Mouse (Mus musculus) G1E (cell line): ENCODE data around the gene Prm3. TPM values are rescaled to one million over a fixed set of nuclear protein-coding genes. Genes with fewer than 3 reads are reported as not detected.

Experiments used
- ATAC-seq: 2 replicates; pipeline ENCODE4 v1.8.0; 2016; ENCODE audit warnings: mild to moderate bottlenecking; ENCODE audit not compliant: insufficient number of reproducible peaks, poor library complexity, low FRiP score, severe bottlenecking; ENCODE audit errors: extremely low read depth
- DNase-seq: peaks from one replicate; pipeline ENCODE4 v3.0.0; 2012; ENCODE audit warnings: low spot score
- H3K27me3 ChIP-seq: 2 replicates; pipeline ENCODE4 v1.6.1; 2012; ENCODE audit warnings: mild to moderate bottlenecking, low read length, inconsistent platforms; ENCODE audit not compliant: insufficient read depth
- H3K36me3 ChIP-seq: replicated peaks from 2 replicates; pipeline ENCODE3; 2012; ENCODE audit warnings: mild to moderate bottlenecking, inconsistent platforms
- H3K4me1 ChIP-seq: 2 replicates; pipeline ENCODE4 v1.6.1; 2012; ENCODE audit warnings: low read depth, low read length, inconsistent platforms, mixed read lengths; ENCODE audit not compliant: insufficient read depth
- H3K4me3 ChIP-seq: 2 replicates; pipeline ENCODE4 v1.5.1; 2012; ENCODE audit warnings: low read depth, mild to moderate bottlenecking, inconsistent platforms, low read length, moderate library complexity, mixed read lengths
- H3K9me3 ChIP-seq: replicated peaks from 2 replicates; pipeline ENCODE4 v1.6.1; 2012; ENCODE audit warnings: inconsistent platforms
- CTCF ChIP-seq: IDR thresholded peaks from 2 replicates; pipeline ENCODE4 v1.5.1; 2012; ENCODE audit warnings: low read depth, low read length, inconsistent platforms, mixed read lengths
- GATA1 ChIP-seq: IDR thresholded peaks from 2 replicates; pipeline ENCODE4 v1.6.1; 2012; ENCODE audit warnings: borderline replicate concordance, low read length, inconsistent platforms, mixed read lengths
- GATA2 ChIP-seq: IDR thresholded peaks from 2 replicates; pipeline ENCODE4 v1.6.1; 2012; ENCODE audit warnings: low read depth, low read length, inconsistent platforms, borderline replicate concordance
- POLR2AphosphoS5 ChIP-seq: IDR thresholded peaks from 2 replicates; pipeline ENCODE4 v1.6.1; 2012; ENCODE audit warnings: low read depth, low read length, inconsistent platforms; ENCODE audit not compliant: insufficient replicate concordance
- TAL1 ChIP-seq: conservative IDR thresholded peaks from 2 replicates; pipeline ENCODE4 v1.6.1; 2012; ENCODE audit warnings: low read depth, low read length, inconsistent platforms, mixed read lengths
- polyA plus RNA-seq: library from polyadenylated mRNA; stranded (reverse); fragments of >175 nt; gene quantifications from 2 replicates; pipeline ENCODE4 v1.2.3, GENCODE M21; 2012
- total RNA-seq, 2 experiments: library from RNA; stranded (forward) in 1 of 2; stranded (reverse) in 1 of 2; fragments of 200-1000 nt in 1 of 2; fragments of >200 nt in 1 of 2; fragmentation: Nextera tagmentation in 1 of 2; gene quantifications; 2 replicates each; pipeline ENCODE4 v1.2.3; 2014 to 2017

The Prm3 gene
- total and polyA plus RNA-seq, 3 experiments = not detected

DNA sequence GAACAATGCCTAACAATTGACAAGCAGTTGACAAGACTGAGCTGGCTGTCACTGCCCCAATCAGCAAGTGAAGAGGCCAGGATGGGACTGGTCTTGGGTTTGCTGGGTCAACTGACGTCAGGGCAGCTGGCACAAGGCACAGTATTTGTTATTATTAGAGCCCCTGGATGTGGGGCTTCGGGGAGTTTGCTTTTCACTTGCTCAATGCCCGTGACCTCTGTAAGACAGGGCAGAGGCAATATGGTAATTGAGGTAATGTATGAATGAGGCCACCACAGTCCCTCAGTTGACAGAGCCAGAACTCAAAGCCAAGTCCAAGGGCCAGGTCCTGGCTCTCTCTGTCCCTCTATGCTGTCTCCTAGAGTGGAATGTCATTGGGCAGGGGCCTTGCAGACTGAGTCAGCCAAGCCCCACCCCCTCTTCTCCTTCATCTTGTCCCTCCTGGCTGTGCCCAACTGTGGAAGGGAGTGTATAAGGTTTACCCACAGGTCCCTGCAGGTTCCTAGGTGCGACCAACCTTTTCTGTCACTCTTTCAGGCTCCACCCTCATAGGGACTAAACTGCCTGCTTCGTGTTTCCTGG lies 13.0 kb downstream of the Prm3 start:
- H3K4me1 ChIP-seq = peaks cover 94% of the 10 kb centered on the region
- H3K4me3 ChIP-seq = no peak overlapping the region
- no peaks in the 10 kb centered on the region for H3K9me3 ChIP-seq
- no peak for DNase-seq
- TF ChIP-seq TAL1 (no peak), CTCF (no peak), GATA2 (no peak), POLR2AphosphoS5 (no peak), GATA1 (no peak)
- H3K27me3 ChIP-seq = no peaks in the 10 kb centered on the region
- no peak for ATAC-seq
- peaks cover 21% of the 10 kb centered on the region for H3K36me3 ChIP-seq

DNA sequence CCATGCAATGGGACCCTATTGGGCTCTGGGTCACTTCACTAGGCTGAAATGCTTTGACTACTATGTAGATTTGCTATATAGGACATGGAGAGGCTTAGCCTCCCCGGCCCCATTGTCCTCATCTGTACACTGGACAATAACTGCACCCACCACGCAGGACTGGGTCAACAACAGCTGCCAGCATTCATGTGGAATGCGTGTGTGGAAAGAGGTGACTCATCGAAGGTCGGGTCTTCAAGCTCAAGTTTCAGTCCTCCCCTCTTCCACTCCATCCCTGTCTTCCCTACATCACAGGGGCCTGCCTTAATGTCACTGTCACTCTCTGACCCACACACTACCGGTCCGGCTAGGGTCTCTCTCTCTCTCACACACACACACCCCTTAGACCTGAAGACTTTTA lies 14.4 kb downstream of the Prm3 start:
- Histone ChIP-seq H3K27me3 (no peaks in the 10 kb centered on the region), H3K4me1 (peaks cover 94% of the 10 kb centered on the region), H3K4me3 (no peak overlapping the region), H3K36me3 (peaks cover 9% of the 10 kb centered on the region), H3K9me3 (no peaks in the 10 kb centered on the region)
- TF ChIP-seq CTCF (no peak), TAL1 (no peak), POLR2AphosphoS5 (no peak), GATA1 (no peak), GATA2 (no peak)
- ATAC-seq = no peak
- no peak for DNase-seq

DNA sequence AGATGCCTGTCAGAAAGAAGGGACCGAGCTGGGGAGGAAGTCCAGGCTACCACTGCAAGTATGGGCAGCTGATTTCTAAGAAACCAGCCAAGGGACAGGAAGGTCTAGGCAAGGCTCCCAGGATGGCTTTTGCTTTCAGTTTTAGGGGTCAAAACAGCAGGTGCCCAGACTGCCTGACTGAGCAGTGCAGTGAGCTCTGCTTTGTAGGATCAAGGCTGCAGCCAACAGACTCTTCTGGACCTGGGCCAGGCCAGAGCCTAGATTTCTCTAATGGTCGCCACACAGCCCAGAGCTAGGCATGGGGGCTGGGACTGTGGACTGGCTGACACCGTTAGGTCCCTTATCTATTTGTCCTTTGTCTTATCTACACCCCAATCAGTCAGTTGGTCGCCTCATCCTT lies 16.0 kb downstream of the Prm3 start:
- peak; percentile 37 for ATAC-seq

DNA sequence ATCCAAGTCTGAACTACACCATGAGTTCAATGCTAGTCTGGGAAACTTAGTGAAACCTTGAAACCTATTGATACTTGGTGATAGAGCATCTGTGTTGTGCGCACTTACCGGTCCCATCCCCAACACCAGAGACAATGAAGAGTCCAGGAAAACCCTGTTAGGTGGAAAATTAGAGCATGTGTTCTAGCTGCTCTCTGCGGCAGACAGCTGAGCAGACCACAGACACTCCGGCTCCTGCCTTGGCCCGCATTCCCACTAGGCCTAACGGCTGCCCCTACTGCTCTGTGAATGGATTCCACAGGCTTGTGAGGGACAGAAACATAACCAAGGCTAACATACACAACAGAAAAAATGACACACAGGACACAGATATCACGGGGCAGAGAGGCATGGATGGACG lies 17.2 kb downstream of the Prm3 start:
- H3K9me3 ChIP-seq = no peaks in the 10 kb centered on the region
- H3K36me3 ChIP-seq = no peaks in the 10 kb centered on the region
- DNase-seq (no peak), ATAC-seq (no peak)
- H3K4me3 ChIP-seq = no peak overlapping the region
- TF ChIP-seq GATA1 (no peak), CTCF (no peak)
- no peaks in the 10 kb centered on the region for H3K27me3 ChIP-seq
- peaks cover 98% of the 10 kb centered on the region for H3K4me1 ChIP-seq

More for the DNA sequence above, 16.0 kb downstream of the Prm3 start:
- no peak for DNase-seq
- peak overlapping the region; percentile 47; the same call in 1 of the 2 replicates for H3K4me3 ChIP-seq
- H3K4me1 ChIP-seq = peaks cover 94% of the 10 kb centered on the region
- H3K36me3 ChIP-seq = no peaks in the 10 kb centered on the region
- no peak for TF ChIP-seq GATA2
- TF ChIP-seq GATA1 = no peak
- TF ChIP-seq CTCF = no peak
- TF ChIP-seq TAL1 = no peak
- no peak for TF ChIP-seq POLR2AphosphoS5
- H3K9me3 ChIP-seq = no peaks in the 10 kb centered on the region
- H3K27me3 ChIP-seq = no peaks in the 10 kb centered on the region

DNA sequence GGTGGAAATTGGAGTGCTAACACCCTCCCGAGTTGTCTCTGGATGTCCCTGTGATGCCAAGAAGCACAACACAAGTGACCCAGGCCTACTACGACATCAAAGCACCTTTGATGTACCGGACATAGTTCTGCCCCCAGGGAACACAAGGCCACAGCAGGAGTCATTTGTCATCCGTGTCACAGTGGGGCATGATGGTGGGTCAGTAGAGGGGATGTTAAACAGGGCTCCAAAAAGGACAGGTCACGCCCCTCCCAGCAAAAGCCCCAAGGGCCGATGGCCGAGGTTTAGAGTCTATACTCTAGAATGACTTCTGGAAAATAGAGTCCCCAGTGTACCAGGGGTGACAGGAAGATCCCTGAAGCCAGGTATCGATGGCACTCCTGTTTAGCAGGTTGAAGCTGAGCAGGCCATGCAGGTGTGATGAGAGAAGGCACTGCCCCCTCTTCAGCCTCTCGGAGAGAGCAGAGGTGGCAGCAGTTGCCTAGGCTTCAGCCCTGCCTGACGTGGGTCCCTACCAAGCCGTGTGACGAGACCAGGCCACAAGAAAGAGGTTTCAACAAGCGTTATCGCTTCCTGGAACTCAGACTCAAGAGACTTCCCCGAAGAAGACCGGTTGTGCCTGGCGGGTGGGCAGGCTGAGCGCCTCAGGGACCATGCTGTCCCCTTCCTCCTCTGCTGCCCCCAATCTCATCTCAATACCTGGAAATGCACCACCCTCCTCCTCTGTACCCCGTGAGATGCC lies 18.8 kb downstream of the Prm3 start:
- Histone ChIP-seq H3K4me3 (peak overlapping the region; percentile 63; the same call in 1 of the 2 replicates), H3K27me3 (no peaks in the 10 kb centered on the region), H3K9me3 (no peaks in the 10 kb centered on the region), H3K36me3 (no peaks in the 10 kb centered on the region), H3K4me1 (peaks cover 96% of the 10 kb centered on the region)
- TF ChIP-seq POLR2AphosphoS5 (no peak), GATA1 (no peak), TAL1 (no peak), CTCF (no peak), GATA2 (no peak)
- DNase-seq (peak; percentile 65), ATAC-seq (peak; percentile 52)

DNA sequence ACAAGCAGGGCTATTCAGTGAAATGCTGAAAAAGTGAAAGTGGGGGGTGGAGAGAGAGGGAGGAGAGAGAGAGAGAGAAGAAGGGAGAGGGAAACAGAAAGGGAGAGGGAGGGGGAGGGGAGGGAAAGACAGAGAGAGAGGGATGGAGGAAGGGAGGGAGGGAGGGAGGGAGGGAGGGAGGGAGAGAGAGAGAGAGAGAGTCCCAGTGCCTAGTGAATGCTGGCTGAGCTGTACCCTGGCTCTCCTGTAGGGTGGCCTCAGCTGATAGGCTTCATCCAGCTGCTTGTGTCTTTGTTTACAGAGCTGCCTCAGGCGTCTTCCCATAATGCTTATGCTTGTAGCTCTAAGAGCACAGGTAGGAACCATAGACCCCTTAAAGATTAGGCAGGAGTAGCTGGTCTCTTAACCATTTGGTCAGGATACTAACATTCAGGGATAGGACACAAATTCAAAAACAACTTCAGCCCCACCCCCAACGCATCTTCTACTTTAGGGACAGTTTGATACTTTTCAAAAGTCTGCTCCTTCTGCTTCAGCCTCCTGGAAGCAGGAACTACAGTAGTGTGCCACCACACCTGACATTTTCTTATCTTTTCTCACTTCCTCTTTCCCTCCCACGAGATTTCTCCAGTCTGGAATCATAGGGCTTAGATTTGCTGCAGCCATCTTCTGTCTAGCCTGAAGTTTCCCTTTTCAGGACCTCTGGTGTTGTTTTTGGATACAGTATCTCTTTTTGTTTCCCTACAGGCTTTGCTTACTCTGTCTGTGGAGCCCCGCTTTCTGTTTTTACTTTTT lies 20.0 kb downstream of the Prm3 start:
- no peak for DNase-seq
- H3K9me3 ChIP-seq = no peaks in the 10 kb centered on the region
- H3K4me3 ChIP-seq = no peak overlapping the region; the same call in 1 of the 2 replicates
- no peaks in the 10 kb centered on the region for H3K36me3 ChIP-seq
- no peaks in the 10 kb centered on the region for H3K27me3 ChIP-seq
- H3K4me1 ChIP-seq = peaks cover 89% of the 10 kb centered on the region
- ATAC-seq = no peak
- no peak for TF ChIP-seq GATA2
- TF ChIP-seq POLR2AphosphoS5 = no peak
- TF ChIP-seq TAL1 = no peak
- TF ChIP-seq GATA1 = no peak
- TF ChIP-seq CTCF = no peak
